Mouse (Mus musculus): ENCODE measurements at regions not wholly inside any gene's neighbourhood (a gene's known extent, or its start where the extent isn't known, plus 50 kb on each side); places are given as distances from the start of the nearest gene placed in this dataset.

GRCm38 (mm10) chr1:137703882-137704281 is 471.6 kb downstream of the Ptprc start:
- DNase-seq (ENCODE audit: extremely low read depth), result peak; percentile 71

GRCm38 (mm10) chr1:137698876-137699275 is 476.6 kb downstream of the Ptprc start:
- H3K9ac ChIP-seq (ENCODE audit: insufficient read depth, low read depth), result no peak overlapping the region
- no peaks in the 10 kb centered on the region for H3K27me3 ChIP-seq (replicated peaks)
- no peaks in the 10 kb centered on the region for H3K79me2 ChIP-seq (replicated peaks; ENCODE audit: control insufficient read depth, extremely low read depth, insufficient read depth, poor library complexity, severe bottlenecking)
- H3K4me3 ChIP-seq (replicated peaks in 1 of 3; ENCODE audit: low read depth in 2 of 3, low read length in 2 of 3, poor library complexity in 1 of 3), result no peak overlapping the region
- in situ Hi-C loops (cut with MboI; ENCODE audit: low pct_ligation_motif_present, low pct_unique_long_range_greater_than_20kb, low sequenced_read_pairs) (no loop called here), dilution Hi-C loops (cut with MboI; ENCODE audit: extremely low pct_ligation_motif_present, extremely low pct_unique_long_range_greater_than_20kb, low sequenced_read_pairs) (no loop called here)
- no peak overlapping the region for H3K27ac ChIP-seq (ENCODE audit: insufficient read depth, low read depth)
- H3K4me1 ChIP-seq (ENCODE audit: control insufficient read depth in 1 of 2, insufficient read depth in 2 of 2), result peaks cover 0 to 14% of the 10 kb centered on the region in 2 experiments; a peak in 2 of 4 replicates
- DNase-seq (ENCODE audit: extremely low read depth), result no peak
- TF ChIP-seq CTCF (conservative IDR thresholded peaks at IDR 0.05 in 1 of 2, IDR thresholded peaks at IDR 0.05 in 1 of 2; ENCODE audit: low read depth in 2 of 2, low read length in 2 of 2) (no peak), SIN3A (IDR thresholded peaks at IDR 0.05; ENCODE audit: low read length) (no peak), ETS1 (conservative IDR thresholded peaks at IDR 0.05; ENCODE audit: low read depth, low read length) (no peak), TBP (conservative IDR thresholded peaks at IDR 0.05; ENCODE audit: low read depth, low read length) (no peak), SMC3 (IDR thresholded peaks at IDR 0.05; ENCODE audit: low read depth, low read length) (no peak), NELFE (IDR thresholded peaks at IDR 0.05; ENCODE audit: low read depth, low read length) (no peak), RCOR1 (conservative IDR thresholded peaks at IDR 0.05; ENCODE audit: low read depth, low read length) (no peak), MAZ (IDR thresholded peaks at IDR 0.05; ENCODE audit: low read depth, low read length) (no peak), CHD1 (IDR thresholded peaks at IDR 0.05; ENCODE audit: low read depth, low read length) (no peak), USF2 (conservative IDR thresholded peaks at IDR 0.05; ENCODE audit: low read depth, low read length) (no peak), ZKSCAN1 (IDR thresholded peaks at IDR 0.05; ENCODE audit: borderline replicate concordance, low read depth, low read length) (no peak), UBTF (IDR thresholded peaks at IDR 0.05; ENCODE audit: low read depth, low read length) (no peak), KAT2A (IDR thresholded peaks at IDR 0.05; ENCODE audit: insufficient replicate concordance, low read length) (no peak), MYC (IDR thresholded peaks at IDR 0.05; ENCODE audit: low read depth, low read length) (no peak)
- H3K4me2 ChIP-seq (ENCODE audit: insufficient read depth, low read depth, poor library complexity, severe bottlenecking), result no peak overlapping the region
- H3K9me3 ChIP-seq (replicated peaks; ENCODE audit: low read length), result no peaks in the 10 kb centered on the region
- H3K36me3 ChIP-seq (replicated peaks in 1 of 2; ENCODE audit: control insufficient read depth in 1 of 2, insufficient read depth in 1 of 2, low read length in 1 of 2), result no peaks in the 10 kb centered on the region

More at GRCm38 (mm10) chr1:137703882-137704281, 471.6 kb downstream of the Ptprc start:
- no peaks in the 10 kb centered on the region for H3K9me3 ChIP-seq (replicated peaks; ENCODE audit: low read length)
- peak overlapping the region; percentile 36; the same call in 1 of the 2 replicates for H3K4me2 ChIP-seq (ENCODE audit: insufficient read depth, low read depth, poor library complexity, severe bottlenecking)
- no peaks in the 10 kb centered on the region for H3K27me3 ChIP-seq (replicated peaks)
- H3K4me1 ChIP-seq (ENCODE audit: control insufficient read depth in 1 of 2, insufficient read depth in 2 of 2), result peaks cover 0 to 15% of the 10 kb centered on the region in 2 experiments; a peak in 1 of 4 replicates
- in situ Hi-C loops (cut with MboI; ENCODE audit: low pct_ligation_motif_present, low pct_unique_long_range_greater_than_20kb, low sequenced_read_pairs) (no loop called here), dilution Hi-C loops (cut with MboI; ENCODE audit: extremely low pct_ligation_motif_present, extremely low pct_unique_long_range_greater_than_20kb, low sequenced_read_pairs) (no loop called here)
- H3K36me3 ChIP-seq (replicated peaks in 1 of 2; ENCODE audit: control insufficient read depth in 1 of 2, insufficient read depth in 1 of 2, low read length in 1 of 2), result no peaks in the 10 kb centered on the region
- no peak overlapping the region for H3K27ac ChIP-seq (ENCODE audit: insufficient read depth, low read depth)
- no peaks in the 10 kb centered on the region for H3K79me2 ChIP-seq (replicated peaks; ENCODE audit: control insufficient read depth, extremely low read depth, insufficient read depth, poor library complexity, severe bottlenecking)
- H3K4me3 ChIP-seq (replicated peaks in 1 of 3; ENCODE audit: low read depth in 2 of 3, low read length in 2 of 3, poor library complexity in 1 of 3), result no peak overlapping the region
- H3K9ac ChIP-seq (ENCODE audit: insufficient read depth, low read depth), result no peak overlapping the region
- TF ChIP-seq MYC (IDR thresholded peaks at IDR 0.05; ENCODE audit: low read depth, low read length), result no peak
- TF ChIP-seq CHD2 (IDR thresholded peaks at IDR 0.05; ENCODE audit: low read length), result no peak
- no peak for TF ChIP-seq E2F4 (IDR thresholded peaks at IDR 0.05; ENCODE audit: insufficient replicate concordance, low read depth, low read length)
- no peak for TF ChIP-seq POLR2AphosphoS2 (IDR thresholded peaks at IDR 0.05; ENCODE audit: low read depth, low read length)
- no peak for TF ChIP-seq USF1 (IDR thresholded peaks at IDR 0.05; ENCODE audit: low read depth, low read length)
- TF ChIP-seq MAZ (IDR thresholded peaks at IDR 0.05; ENCODE audit: low read depth, low read length), result no peak
- TF ChIP-seq IRF4 (IDR thresholded peaks at IDR 0.05; ENCODE audit: low read depth, low read length), result peak; percentile 76; the same call in 1 of the 2 replicates
- TF ChIP-seq ZMIZ1 (IDR thresholded peaks at IDR 0.05; ENCODE audit: low read depth, low read length), result no peak
- TF ChIP-seq EP300 (IDR thresholded peaks at IDR 0.05; ENCODE audit: low read length), result peak; percentile 77
- no peak for TF ChIP-seq HCFC1 (IDR thresholded peaks at IDR 0.05; ENCODE audit: low read depth, low read length)
- TF ChIP-seq ZKSCAN1 (IDR thresholded peaks at IDR 0.05; ENCODE audit: borderline replicate concordance, low read depth, low read length), result no peak
- TF ChIP-seq JUN (IDR thresholded peaks at IDR 0.05; ENCODE audit: insufficient read depth, low read depth, low read length), result peak; percentile 71
- no peak for TF ChIP-seq ELF1 (IDR thresholded peaks at IDR 0.05; ENCODE audit: low read depth, low read length)
- no peak for TF ChIP-seq SMC3 (IDR thresholded peaks at IDR 0.05; ENCODE audit: low read depth, low read length)
- TF ChIP-seq JUND (conservative IDR thresholded peaks at IDR 0.05; ENCODE audit: low read depth, low read length), result peak; percentile 79
- no peak for TF ChIP-seq ZC3H11A (IDR thresholded peaks at IDR 0.05; ENCODE audit: low read depth, low read length)
- TF ChIP-seq PAX5 (IDR thresholded peaks at IDR 0.05; ENCODE audit: low read length), result no peak
- TF ChIP-seq TCF12 (IDR thresholded peaks at IDR 0.05; ENCODE audit: low read depth, low read length), result no peak
- TF ChIP-seq KAT2A (IDR thresholded peaks at IDR 0.05; ENCODE audit: insufficient replicate concordance, low read length), result no peak
- TF ChIP-seq CHD1 (IDR thresholded peaks at IDR 0.05; ENCODE audit: low read depth, low read length), result no peak
- TF ChIP-seq UBTF (IDR thresholded peaks at IDR 0.05; ENCODE audit: low read depth, low read length), result no peak
